8 mouse cellular contexts compared by ENCODE assay signal in genomic region chr15:102976171-102976570, GRCm38 (mm10). TPM values are rescaled to one million over a fixed set of nuclear protein-coding genes. Genes with fewer than 3 reads are reported as not detected.
A peak's percentile ranks its signal among the peaks of the same experiment; 100 is the strongest.
DNase-seq lines count a peak whose midpoint lies in the region; ATAC-seq lines count a peak whose summit lies in the region.

Hoxc9 (plus strand) TSS chr15:102976439.

- DNase-seq in heart, adult 9 months (ENCODE audit: low spot score in 2 of 2) = no peak
- peak; percentile 17 for DNase-seq in 416B (ENCODE audit: low read depth)
- no peak for DNase-seq in liver, embryonic 11.5 days (ENCODE audit: low spot score)
- no peak for DNase-seq in right cerebral cortex, adult 2 months (ENCODE audit: low spot score in 2 of 2)
- no peak for DNase-seq in cerebellum, postnatal 25 days
- no peak for DNase-seq in layer of hippocampus, adult 9-10 months (ENCODE audit: low spot score)

- peaks cover 100% of the 10 kb centered on the region for H3K27me3 ChIP-seq in heart, embryonic 14.5 days (ENCODE audit: control insufficient read depth, insufficient read depth, low read length)
- H3K27me3 ChIP-seq in liver, embryonic 11.5 days (replicated peaks; ENCODE audit: control insufficient read depth, insufficient read depth, low read length) = peaks cover 100% of the 10 kb centered on the region

- peaks cover 0 to under 1% of the 10 kb centered on the region in 2 experiments; a peak in 1 of 4 replicates for H3K4me1 ChIP-seq in heart, embryonic 14.5 days (ENCODE audit: control insufficient read depth in 2 of 2, insufficient read depth in 2 of 2, low read length in 2 of 2)
- no peaks in the 10 kb centered on the region for H3K4me1 ChIP-seq in brown adipose tissue, adult 24 weeks (ENCODE audit: control insufficient read depth, insufficient read depth, insufficient read length, low read length)
- H3K4me1 ChIP-seq in liver, embryonic 11.5 days (replicated peaks; ENCODE audit: control insufficient read depth, insufficient read depth, low read length) = no peaks in the 10 kb centered on the region

- H3K9ac ChIP-seq in heart, embryonic 14.5 days (ENCODE audit: low read length) = no peak within 1 kb of the TSS
- no peak within 1 kb of the TSS for H3K9ac ChIP-seq in liver, embryonic 11.5 days (ENCODE audit: low read depth, low read length)

- H3K9me3 ChIP-seq in heart, embryonic 14.5 days (ENCODE audit: control insufficient read depth, low read length) = no peaks in the 10 kb centered on the region
- no peaks in the 10 kb centered on the region for H3K9me3 ChIP-seq in liver, embryonic 11.5 days (ENCODE audit: control insufficient read depth, low read length)

- 0% methylated on average over 13 of the region's 20 CpGs for WGBS in heart, embryonic 14.5 days
- 4% methylated on average over 17 of the region's 20 CpGs for WGBS in liver, embryonic 11.5 days

- ATAC-seq in heart, embryonic 14.5 days (ENCODE audit: insufficient number of reproducible peaks, insufficient read depth, low FRiP score, low read depth) = no peak
- no peak for ATAC-seq in liver, embryonic 11.5 days (replicated peaks; ENCODE audit: low FRiP score)

- H3K4me2 ChIP-seq in heart, embryonic 14.5 days (ENCODE audit: low read length) = peak within 1 kb of the TSS; percentile 43
- peak within 1 kb of the TSS; percentile 13; the same call in 1 of the 2 replicates for H3K4me2 ChIP-seq in liver, embryonic 11.5 days

- peak within 1 kb of the TSS in 1 of 2 experiments; percentile 28; a peak in 2 of 4 replicates for H3K4me3 ChIP-seq in heart, embryonic 14.5 days (ENCODE audit: control insufficient read depth in 1 of 2, insufficient read depth in 1 of 2, low read depth in 1 of 2, low read length in 2 of 2)
- H3K4me3 ChIP-seq in brown adipose tissue, adult 24 weeks (ENCODE audit: insufficient read depth, low read depth, low read length) = peak within 1 kb of the TSS; percentile 47
- H3K4me3 ChIP-seq in liver, embryonic 11.5 days (ENCODE audit: low read depth, low read length) = 0 out of 2 replicates have a peak within 1 kb of the TSS, but pooled peaks have one; percentile 1

- H3K36me3 ChIP-seq in heart, embryonic 14.5 days (ENCODE audit: control insufficient read depth, insufficient read depth, low read length) = no peaks in the 10 kb centered on the region
- no peaks in the 10 kb centered on the region for H3K36me3 ChIP-seq in liver, embryonic 11.5 days (ENCODE audit: control insufficient read depth, insufficient read depth, low read length)

- no peak within 1 kb of the TSS for H3K27ac ChIP-seq in heart, embryonic 14.5 days (replicated peaks in 1 of 2; ENCODE audit: control insufficient read depth in 1 of 2, insufficient read depth in 1 of 2, low read depth in 2 of 2, low read length in 2 of 2)
- no peak within 1 kb of the TSS for H3K27ac ChIP-seq in brown adipose tissue, adult 24 weeks (replicated peaks; ENCODE audit: low read depth, low read length)
- H3K27ac ChIP-seq in liver, embryonic 11.5 days (ENCODE audit: low read depth, low read length) = no peak within 1 kb of the TSS

RNA-seq across cellular contexts. Expression of gene Hoxc9, which starts in this region (rescaled TPM):
- polyA plus RNA-seq in heart, embryonic 14.5 days (2014; fragmentation: Nextera tagmentation; extraction: Ambion mirVana) = not detected in 2 replicates
- polyA plus RNA-seq in brown adipose tissue, adult 24 weeks (2012; ENCODE audit: insufficient read depth, insufficient read length, missing spikeins) = not detected in 2 replicates
- 0.22 and 0.49 TPM in 2 replicates for polyA plus RNA-seq in liver, embryonic 11.5 days (2014; fragmentation: Nextera tagmentation; extraction: Ambion mirVana)
